Mouse (Mus musculus): ENCODE data around the gene Slc2a1. TPM values are rescaled to one million over a fixed set of nuclear protein-coding genes. Genes with fewer than 3 reads are reported as not detected.

The Slc2a1 gene
- polyA plus RNA-seq, 1 experiment from 2014 or later = 291 TPM

GRCm38 (mm10) chr4:119093890-119094289 is 14.6 kb upstream of the Slc2a1 start:
- Histone ChIP-seq H3K9ac (ENCODE audit: low read depth, low read length) (no peak overlapping the region), H3K27me3 (ENCODE audit: control insufficient read depth, insufficient read depth, low read depth, low read length) (peaks cover 4% of the 10 kb centered on the region; the same call in 1 of the 2 replicates), H3K4me2 (ENCODE audit: low read depth, low read length) (no peak overlapping the region), H3K9me3 (replicated peaks; ENCODE audit: control insufficient read depth, low read length) (no peaks in the 10 kb centered on the region), H3K36me3 (ENCODE audit: control insufficient read depth, insufficient read depth) (no peaks in the 10 kb centered on the region), H3K4me1 (ENCODE audit: control insufficient read depth, low read depth, low read length) (peaks cover 4% of the 10 kb centered on the region), H3K27ac (ENCODE audit: low read length) (no peak overlapping the region), H3K4me3 (ENCODE audit: low read depth, low read length) (no peak overlapping the region)
- WGBS (ENCODE audit: insufficient replicate concordance) = 64% methylated on average over 7 of the region's 7 CpGs
- ATAC-seq (ENCODE audit: low read depth) = no peak

DNA sequence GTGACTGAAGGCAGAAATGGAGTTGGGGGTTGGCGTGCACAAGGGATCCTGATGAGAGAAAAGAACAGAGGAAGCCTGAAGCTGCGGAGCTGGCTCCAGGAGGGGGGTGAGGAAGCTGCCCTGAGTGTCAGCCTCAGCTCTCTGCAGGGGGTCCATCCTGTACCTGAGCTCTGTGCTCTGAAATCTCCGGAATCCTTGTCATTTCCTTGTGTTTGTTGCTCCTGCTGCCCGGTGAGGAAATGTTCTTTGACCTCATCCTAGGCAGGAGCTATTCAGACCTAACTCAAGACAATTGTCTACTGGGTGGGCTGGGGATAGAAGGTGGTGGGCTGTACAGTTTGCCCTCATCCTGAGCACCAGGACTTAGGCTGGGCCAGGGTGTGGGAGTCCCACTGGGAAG is 13.5 kb upstream of the Slc2a1 start:
- no peak for ATAC-seq (ENCODE audit: low read depth)
- H3K36me3 ChIP-seq (ENCODE audit: control insufficient read depth, insufficient read depth) = no peaks in the 10 kb centered on the region
- H3K4me3 ChIP-seq (ENCODE audit: low read depth, low read length) = no peak overlapping the region
- H3K4me2 ChIP-seq (ENCODE audit: low read depth, low read length) = no peak overlapping the region
- peaks cover 4% of the 10 kb centered on the region for H3K4me1 ChIP-seq (ENCODE audit: control insufficient read depth, low read depth, low read length)
- no peak overlapping the region for H3K27ac ChIP-seq (ENCODE audit: low read length)
- no peaks in the 10 kb centered on the region for H3K9me3 ChIP-seq (replicated peaks; ENCODE audit: control insufficient read depth, low read length)
- WGBS (ENCODE audit: insufficient replicate concordance) = 47% methylated on average over 4 of the region's 4 CpGs
- no peak overlapping the region for H3K9ac ChIP-seq (ENCODE audit: low read depth, low read length)
- H3K27me3 ChIP-seq (ENCODE audit: control insufficient read depth, insufficient read depth, low read depth, low read length) = peaks cover 4% of the 10 kb centered on the region; the same call in 1 of the 2 replicates

- 57% methylated on average over 3 of the region's 3 CpGs for WGBS (ENCODE audit: insufficient replicate concordance)
- Histone ChIP-seq H3K27ac (ENCODE audit: low read length) (no peak overlapping the region), H3K4me1 (ENCODE audit: control insufficient read depth, low read depth, low read length) (peaks cover 4% of the 10 kb centered on the region), H3K4me2 (ENCODE audit: low read depth, low read length) (no peak overlapping the region), H3K9ac (ENCODE audit: low read depth, low read length) (no peak overlapping the region), H3K4me3 (ENCODE audit: low read depth, low read length) (no peak overlapping the region), H3K9me3 (replicated peaks; ENCODE audit: control insufficient read depth, low read length) (no peaks in the 10 kb centered on the region), H3K36me3 (ENCODE audit: control insufficient read depth, insufficient read depth) (no peaks in the 10 kb centered on the region), H3K27me3 (ENCODE audit: control insufficient read depth, insufficient read depth, low read depth, low read length) (peaks cover 4% of the 10 kb centered on the region; the same call in 1 of the 2 replicates)
- no peak for ATAC-seq (ENCODE audit: low read depth)
Measured at GRCm38 (mm10) chr4:119096401-119096800, 12.1 kb upstream of the Slc2a1 start.

DNA sequence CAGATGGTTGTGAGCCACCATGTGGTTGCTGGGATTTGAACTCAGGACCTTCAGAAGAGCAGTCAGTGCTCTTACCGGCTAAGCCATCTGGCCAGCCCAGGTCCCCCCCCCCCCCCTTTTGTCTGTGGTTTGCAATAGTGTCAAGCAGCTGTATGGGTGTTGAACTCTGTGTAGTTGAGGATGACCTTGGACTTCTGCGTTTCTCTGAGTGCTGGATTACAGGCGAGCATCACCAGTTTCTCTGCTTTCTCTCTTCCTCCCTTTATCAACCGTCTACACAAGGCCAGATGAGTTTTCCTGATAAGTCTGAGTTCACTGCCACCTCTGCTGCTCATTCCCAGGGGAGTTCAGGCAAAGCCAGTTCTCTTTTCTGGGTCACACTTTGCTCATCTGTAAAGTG is 11.1 kb upstream of the Slc2a1 start:
- no peak for ATAC-seq (ENCODE audit: low read depth)
- no peaks in the 10 kb centered on the region for H3K9me3 ChIP-seq (replicated peaks; ENCODE audit: control insufficient read depth, low read length)
- H3K4me2 ChIP-seq (ENCODE audit: low read depth, low read length) = no peak overlapping the region
- H3K36me3 ChIP-seq (ENCODE audit: control insufficient read depth, insufficient read depth) = no peaks in the 10 kb centered on the region
- no peak overlapping the region for H3K9ac ChIP-seq (ENCODE audit: low read depth, low read length)
- H3K27me3 ChIP-seq (ENCODE audit: control insufficient read depth, insufficient read depth, low read depth, low read length) = peaks cover 4% of the 10 kb centered on the region; the same call in 1 of the 2 replicates
- H3K4me3 ChIP-seq (ENCODE audit: low read depth, low read length) = no peak overlapping the region
- H3K4me1 ChIP-seq (ENCODE audit: control insufficient read depth, low read depth, low read length) = peaks cover 4% of the 10 kb centered on the region
- no peak overlapping the region for H3K27ac ChIP-seq (ENCODE audit: low read length)
- WGBS (ENCODE audit: insufficient replicate concordance) = 26% methylated on average over 4 of the region's 4 CpGs

- no peak overlapping the region for H3K9ac ChIP-seq (ENCODE audit: low read depth, low read length)
- no peak for ATAC-seq (ENCODE audit: low read depth)
- no peak overlapping the region for H3K27ac ChIP-seq (ENCODE audit: low read length)
- peaks cover 7% of the 10 kb centered on the region for H3K4me1 ChIP-seq (ENCODE audit: control insufficient read depth, low read depth, low read length)
- no peak overlapping the region for H3K4me2 ChIP-seq (ENCODE audit: low read depth, low read length)
- WGBS (ENCODE audit: insufficient replicate concordance) = 56% methylated on average over 8 of the region's 8 CpGs
- H3K27me3 ChIP-seq (ENCODE audit: control insufficient read depth, insufficient read depth, low read depth, low read length) = peaks cover 2% of the 10 kb centered on the region; the same call in 1 of the 2 replicates
- no peaks in the 10 kb centered on the region for H3K36me3 ChIP-seq (ENCODE audit: control insufficient read depth, insufficient read depth)
- no peaks in the 10 kb centered on the region for H3K9me3 ChIP-seq (replicated peaks; ENCODE audit: control insufficient read depth, low read length)
- no peak overlapping the region for H3K4me3 ChIP-seq (ENCODE audit: low read depth, low read length)
Measured at GRCm38 (mm10) chr4:119098216-119099210, 10.0 kb upstream of the Slc2a1 start.

DNA sequence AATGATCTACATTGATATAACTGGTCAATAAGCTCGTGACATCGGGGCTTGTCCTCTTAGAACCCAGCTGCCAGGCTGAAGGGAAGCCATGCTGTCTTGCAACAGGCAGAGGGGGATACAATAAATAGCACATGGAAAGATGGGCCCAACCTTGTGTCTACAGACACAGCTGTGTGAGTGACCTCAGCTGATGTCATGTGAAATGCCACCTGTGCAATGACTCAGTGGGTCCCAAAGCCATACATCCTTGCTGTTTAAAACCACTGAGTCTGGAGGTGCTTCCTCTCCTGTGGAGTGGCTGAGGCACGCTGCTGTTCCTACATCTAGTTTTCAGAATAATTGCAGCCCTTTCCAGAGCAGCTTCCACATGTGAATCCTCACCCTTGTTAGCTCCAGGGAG is 7.1 kb upstream of the Slc2a1 start:
- H3K9me3 ChIP-seq (replicated peaks; ENCODE audit: control insufficient read depth, low read length) = no peaks in the 10 kb centered on the region
- H3K4me1 ChIP-seq (ENCODE audit: control insufficient read depth, low read depth, low read length) = peaks cover 32% of the 10 kb centered on the region
- no peak overlapping the region for H3K9ac ChIP-seq (ENCODE audit: low read depth, low read length)
- H3K36me3 ChIP-seq (ENCODE audit: control insufficient read depth, insufficient read depth) = no peaks in the 10 kb centered on the region
- no peak overlapping the region for H3K4me3 ChIP-seq (ENCODE audit: low read depth, low read length)
- H3K27ac ChIP-seq (ENCODE audit: low read length) = no peak overlapping the region
- H3K27me3 ChIP-seq (ENCODE audit: control insufficient read depth, insufficient read depth, low read depth, low read length) = no peaks in the 10 kb centered on the region
- WGBS (ENCODE audit: insufficient replicate concordance) = 70% methylated on average over 3 of the region's 3 CpGs
- H3K4me2 ChIP-seq (ENCODE audit: low read depth, low read length) = no peak overlapping the region
- ATAC-seq (ENCODE audit: low read depth) = no peak

- Histone ChIP-seq H3K4me3 (ENCODE audit: low read depth, low read length) (no peak overlapping the region), H3K27me3 (ENCODE audit: control insufficient read depth, insufficient read depth, low read depth, low read length) (no peaks in the 10 kb centered on the region), H3K4me1 (ENCODE audit: control insufficient read depth, low read depth, low read length) (peaks cover 43% of the 10 kb centered on the region), H3K36me3 (ENCODE audit: control insufficient read depth, insufficient read depth) (no peaks in the 10 kb centered on the region), H3K9me3 (replicated peaks; ENCODE audit: control insufficient read depth, low read length) (no peaks in the 10 kb centered on the region), H3K27ac (ENCODE audit: low read length) (no peak overlapping the region), H3K9ac (ENCODE audit: low read depth, low read length) (no peak overlapping the region), H3K4me2 (ENCODE audit: low read depth, low read length) (no peak overlapping the region)
- ATAC-seq (ENCODE audit: low read depth) = no peak
- 72% methylated on average over 7 of the region's 7 CpGs for WGBS (ENCODE audit: insufficient replicate concordance)
Measured at GRCm38 (mm10) chr4:119102350-119103126, 6.0 kb upstream of the Slc2a1 start.

DNA sequence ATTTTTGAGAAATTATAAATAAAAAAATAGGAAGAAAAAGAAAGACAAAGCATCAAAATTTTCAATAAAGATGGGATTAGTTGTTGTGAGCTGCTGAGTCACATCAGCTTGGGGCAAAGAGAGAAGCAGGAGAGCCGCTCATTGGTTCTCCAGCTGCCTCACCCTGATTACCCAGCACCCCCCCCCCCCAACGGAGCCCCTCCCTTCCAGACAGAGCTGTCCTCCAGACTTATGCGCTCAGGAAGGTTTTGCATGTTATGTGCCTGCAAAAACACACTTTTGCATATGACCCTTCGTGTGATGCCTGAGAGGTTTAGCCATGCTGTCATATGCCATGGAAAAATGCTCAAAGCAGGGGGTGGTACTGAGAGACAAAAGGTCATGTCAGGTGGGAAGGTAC is 3.7 kb upstream of the Slc2a1 start:
- H3K9me3 ChIP-seq (replicated peaks; ENCODE audit: control insufficient read depth, low read length) = no peaks in the 10 kb centered on the region
- peak overlapping the region; percentile 66 for H3K9ac ChIP-seq (ENCODE audit: low read depth, low read length)
- H3K36me3 ChIP-seq (ENCODE audit: control insufficient read depth, insufficient read depth) = no peaks in the 10 kb centered on the region; the same call in 1 of the 2 replicates
- 27% methylated on average over 4 of the region's 4 CpGs for WGBS (ENCODE audit: insufficient replicate concordance)
- ATAC-seq (ENCODE audit: low read depth) = 0 out of 2 replicates have a peak, but pooled peaks have one; percentile 8
- H3K4me1 ChIP-seq (ENCODE audit: control insufficient read depth, low read depth, low read length) = peaks cover 48% of the 10 kb centered on the region
- peak overlapping the region; percentile 53 for H3K4me3 ChIP-seq (ENCODE audit: low read depth, low read length)
- peak overlapping the region; percentile 93 for H3K27ac ChIP-seq (ENCODE audit: low read length)
- H3K27me3 ChIP-seq (ENCODE audit: control insufficient read depth, insufficient read depth, low read depth, low read length) = no peaks in the 10 kb centered on the region
- H3K4me2 ChIP-seq (ENCODE audit: low read depth, low read length) = peak overlapping the region; percentile 65

All from liver, embryonic 16.5 days (tissue).